Mouse (Mus musculus): ENCODE data around the gene Rfxank. TPM values are rescaled to one million over a fixed set of nuclear protein-coding genes. Genes with fewer than 3 reads are reported as not detected.
A peak's percentile ranks its signal among the peaks of the same experiment; 100 is the strongest.

Rfxank gene
- total RNA-seq (2017) = 6.8 and 22.8 TPM in 2 replicates

DNA sequence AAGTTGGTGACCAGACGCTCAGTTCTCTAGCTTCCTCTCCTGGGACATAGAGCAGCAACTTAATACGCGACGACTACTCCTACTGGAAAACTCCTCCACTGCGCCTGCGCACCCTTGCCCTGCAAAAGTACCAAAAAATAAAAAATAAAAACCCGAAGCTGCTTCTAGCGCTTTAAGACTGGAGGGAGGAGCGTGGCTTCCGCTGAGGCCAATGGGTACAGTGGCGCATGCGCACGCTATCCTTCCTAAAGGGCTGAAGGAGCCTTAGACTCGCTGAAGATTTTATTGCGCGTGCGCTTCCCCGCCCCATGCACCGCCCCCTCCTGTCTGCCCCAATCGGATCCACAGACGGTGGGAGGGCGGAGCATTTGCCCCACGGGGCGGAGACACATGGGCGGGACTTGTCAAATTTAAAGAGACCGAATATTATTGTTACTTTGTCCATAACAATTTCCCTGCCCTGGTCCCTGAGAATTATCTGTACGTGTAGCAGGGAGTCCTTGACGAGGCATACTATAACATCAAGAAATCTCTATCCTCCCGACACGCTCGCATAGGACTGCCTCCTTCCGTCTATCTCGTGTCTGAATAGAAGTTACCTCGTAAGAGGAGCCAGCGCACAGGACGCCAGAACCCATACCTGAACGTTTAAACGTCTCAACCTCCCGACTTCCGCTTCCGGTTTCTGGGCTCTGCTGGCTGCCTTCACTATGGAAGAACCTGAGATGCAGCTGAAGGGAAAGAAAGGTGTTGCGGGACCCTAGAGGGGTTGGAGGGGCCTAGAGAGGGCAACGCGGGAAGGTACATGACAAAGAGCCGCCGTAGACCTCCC is at the start of gene Rfxank, which contains the start of the genes Borcs8 and Mef2b:
Rfxank (minus strand) TSS at position 129 of the 832 bp plus-strand sequence.
Borcs8 (plus strand) TSS at position 474 of the 832 bp plus-strand sequence.
Mef2b (plus strand) TSS at position 686 of the 832 bp plus-strand sequence.
- ATAC-seq (replicated peaks in 1 of 2; ENCODE audit: insufficient read depth in 1 of 2, low FRiP score in 2 of 2, low TSS enrichment in 1 of 2, low read depth in 1 of 2, poor library complexity in 2 of 2, severe bottlenecking in 2 of 2) = peak; percentile 97 to 98

DNA sequence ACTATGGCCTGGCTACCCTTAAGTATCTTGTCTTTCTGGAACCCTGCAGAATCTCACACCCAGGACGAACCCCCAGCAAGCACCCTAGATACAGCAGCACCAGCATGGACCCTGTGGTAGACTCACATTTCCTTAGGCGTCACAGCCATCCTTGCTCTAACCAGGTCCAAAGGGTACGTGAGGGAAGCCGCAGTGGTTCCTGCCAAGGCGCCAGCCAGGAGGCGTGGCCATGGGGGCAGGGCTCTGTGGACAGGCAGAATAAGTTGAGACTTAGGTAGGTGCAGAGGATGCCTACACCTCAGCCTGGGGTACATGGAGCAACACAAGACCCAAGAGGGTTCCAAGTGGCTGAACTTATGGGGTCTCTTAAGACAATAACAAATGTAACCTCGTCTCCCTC is 49.8 kb upstream of the Rfxank start:
- ATAC-seq (replicated peaks in 1 of 2; ENCODE audit: insufficient read depth in 1 of 2, low FRiP score in 2 of 2, low TSS enrichment in 1 of 2, low read depth in 1 of 2, poor library complexity in 2 of 2, severe bottlenecking in 2 of 2) = no peak

DNA sequence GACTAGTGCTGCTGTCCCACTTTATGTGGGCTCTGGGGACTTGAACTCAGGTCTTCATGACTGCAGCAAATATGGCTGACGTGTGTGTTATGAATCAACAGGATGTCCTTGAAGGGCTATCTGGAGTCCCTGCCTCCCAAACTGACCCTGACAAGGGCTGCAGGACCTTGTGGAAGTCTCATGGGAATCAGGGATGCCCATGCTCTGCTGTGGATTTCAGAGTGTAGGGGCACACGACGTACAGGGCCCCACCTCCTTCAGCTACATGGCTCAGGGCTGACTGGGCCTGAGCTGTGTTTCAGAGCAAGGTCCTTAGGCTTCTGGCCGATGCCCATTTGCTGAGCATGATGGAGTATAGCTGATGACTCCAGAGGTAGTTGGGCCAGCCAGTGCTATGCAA is 44.2 kb upstream of the Rfxank start:
- no peak for ATAC-seq (replicated peaks in 1 of 2; ENCODE audit: insufficient read depth in 1 of 2, low FRiP score in 2 of 2, low TSS enrichment in 1 of 2, low read depth in 1 of 2, poor library complexity in 2 of 2, severe bottlenecking in 2 of 2)

DNA sequence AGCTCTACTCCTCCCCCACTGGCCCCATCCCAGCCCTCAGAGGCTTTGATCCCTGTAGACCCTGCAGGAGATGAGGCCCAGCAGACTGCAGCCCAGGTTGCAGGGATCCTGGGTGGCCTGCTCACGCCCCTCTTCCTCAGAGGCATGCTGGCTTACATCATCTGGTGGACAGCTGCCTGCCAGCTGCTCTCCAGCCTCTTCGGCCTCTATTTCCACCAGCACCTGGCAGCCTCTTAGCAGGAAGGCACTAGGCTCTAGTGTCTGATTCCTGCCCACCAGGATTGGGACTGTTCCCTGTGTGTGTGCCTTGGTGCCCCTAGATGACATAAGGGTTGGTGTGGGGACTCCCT is 42.9 kb upstream of the Rfxank start:
- no peak for ATAC-seq (replicated peaks in 1 of 2; ENCODE audit: insufficient read depth in 1 of 2, low FRiP score in 2 of 2, low TSS enrichment in 1 of 2, low read depth in 1 of 2, poor library complexity in 2 of 2, severe bottlenecking in 2 of 2)

DNA sequence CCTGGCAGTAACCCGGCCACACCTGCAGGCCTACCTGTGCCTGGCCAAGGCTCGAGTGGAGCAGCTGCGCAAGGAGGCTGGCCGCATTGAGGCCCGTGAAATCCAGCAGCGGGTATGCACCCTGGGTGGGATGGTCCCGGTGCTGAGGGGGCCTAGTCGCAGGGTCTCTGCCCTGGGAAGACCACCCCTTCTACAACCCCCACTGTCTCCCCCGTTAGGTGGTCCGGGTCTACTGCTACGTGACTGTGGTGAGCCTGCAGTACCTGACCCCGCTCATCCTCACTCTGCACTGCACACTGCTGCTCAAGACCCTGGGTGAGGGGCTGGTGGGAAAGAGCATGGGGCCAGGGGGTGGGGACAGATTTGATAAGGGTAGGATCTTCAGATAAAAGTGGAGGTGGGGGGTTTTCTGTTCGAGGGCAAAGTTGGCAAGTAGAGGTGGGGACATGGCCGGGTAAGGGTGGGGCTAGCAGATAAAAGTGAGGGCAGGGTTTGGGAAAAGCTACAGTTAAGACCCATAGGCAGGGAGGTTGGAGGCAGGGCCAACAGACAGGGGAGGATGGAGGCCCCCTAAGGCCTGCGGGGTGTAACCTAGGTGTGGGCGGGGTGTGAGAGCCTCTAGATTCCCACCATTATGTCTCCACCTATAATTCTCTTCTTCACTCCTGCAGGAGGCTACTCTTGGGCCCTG is 42.4 kb upstream of the Rfxank start:
- no peak for ATAC-seq (replicated peaks in 1 of 2; ENCODE audit: insufficient read depth in 1 of 2, low FRiP score in 2 of 2, low TSS enrichment in 1 of 2, low read depth in 1 of 2, poor library complexity in 2 of 2, severe bottlenecking in 2 of 2)

DNA sequence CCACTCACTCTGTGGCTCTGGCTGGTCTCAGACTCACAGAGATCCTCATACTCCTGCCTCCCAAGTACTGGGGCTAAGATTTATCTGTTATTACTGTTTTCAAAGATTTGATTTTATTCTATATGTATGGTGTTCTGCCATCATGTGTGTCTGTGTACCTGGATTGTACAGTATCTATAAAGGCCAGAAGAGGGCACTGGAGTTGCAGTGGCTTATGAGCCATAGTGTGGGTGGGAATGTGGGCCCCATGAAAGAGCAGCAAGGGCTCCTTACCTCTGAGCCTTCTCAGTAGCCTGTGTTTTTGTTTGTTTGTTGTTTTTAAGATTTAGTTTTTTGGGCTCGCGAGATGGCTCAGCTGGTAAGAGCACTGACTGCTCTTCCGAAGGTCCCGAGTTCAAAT is 40.1 kb upstream of the Rfxank start:
- no peak; a peak in 1 of 4 replicates for ATAC-seq (replicated peaks in 1 of 2; ENCODE audit: insufficient read depth in 1 of 2, low FRiP score in 2 of 2, low TSS enrichment in 1 of 2, low read depth in 1 of 2, poor library complexity in 2 of 2, severe bottlenecking in 2 of 2)

DNA sequence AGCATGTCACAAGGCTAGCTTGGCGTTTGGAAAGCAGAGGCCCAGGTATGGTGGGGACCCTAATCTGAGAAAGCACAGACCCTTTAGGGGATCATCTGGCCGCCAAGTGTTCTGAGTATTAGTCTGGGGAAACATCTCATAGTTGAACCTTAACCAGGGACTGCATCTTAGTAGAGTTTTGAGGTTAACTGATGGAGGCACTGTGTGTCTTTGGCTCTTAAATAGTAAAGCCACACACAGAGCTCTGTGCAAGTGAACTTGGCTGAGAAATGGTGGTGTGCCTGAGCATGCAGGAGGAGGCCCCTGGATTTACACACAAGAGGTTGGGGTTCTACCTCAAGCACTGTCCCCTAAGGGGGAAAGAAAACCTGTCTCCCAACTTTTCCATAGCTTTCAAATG is 39.3 kb upstream of the Rfxank start:
- no peak for ATAC-seq (replicated peaks in 1 of 2; ENCODE audit: insufficient read depth in 1 of 2, low FRiP score in 2 of 2, low TSS enrichment in 1 of 2, low read depth in 1 of 2, poor library complexity in 2 of 2, severe bottlenecking in 2 of 2)

DNA sequence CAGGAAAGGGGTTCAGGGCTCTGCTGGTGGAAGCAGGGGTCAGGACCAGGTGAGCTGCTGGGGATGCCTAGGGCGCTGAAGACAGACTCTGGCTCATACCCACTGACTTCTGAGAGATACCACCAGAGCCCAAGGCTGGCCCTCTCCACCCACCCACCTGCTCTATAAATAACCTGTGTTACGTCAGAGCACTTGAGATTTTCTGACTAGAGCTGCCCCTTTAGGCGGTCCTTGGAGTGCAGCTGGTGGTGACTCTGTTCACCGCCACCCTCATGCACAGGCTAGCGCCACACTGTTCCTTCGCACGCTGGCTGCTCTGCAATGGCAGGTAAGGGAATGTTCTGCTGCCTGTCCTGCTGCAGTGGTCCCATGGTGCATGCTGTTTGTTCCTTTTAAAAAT is 35.1 kb upstream of the Rfxank start:
- no peak for ATAC-seq (replicated peaks in 1 of 2; ENCODE audit: insufficient read depth in 1 of 2, low FRiP score in 2 of 2, low TSS enrichment in 1 of 2, low read depth in 1 of 2, poor library complexity in 2 of 2, severe bottlenecking in 2 of 2)

DNA sequence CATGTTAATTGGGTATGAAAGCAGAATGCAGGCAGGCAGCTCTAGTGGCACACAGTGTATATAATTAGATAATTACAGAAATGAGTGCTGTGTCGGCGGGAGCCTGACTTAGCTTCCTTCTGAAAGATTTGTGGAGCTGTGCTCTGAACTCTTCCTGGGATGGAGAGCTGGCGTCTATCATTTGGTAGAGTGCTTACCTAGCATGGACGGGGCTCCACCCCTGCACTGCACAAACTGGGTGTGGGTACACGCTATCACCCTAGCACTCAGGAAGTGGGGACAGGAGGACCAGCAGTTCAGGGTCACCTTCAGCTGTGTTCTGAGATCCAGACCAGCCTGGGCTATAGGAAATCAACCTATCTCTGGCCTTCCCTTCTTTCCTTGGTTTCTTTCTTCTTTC is 34.4 kb upstream of the Rfxank start:
- ATAC-seq (replicated peaks in 1 of 2; ENCODE audit: insufficient read depth in 1 of 2, low FRiP score in 2 of 2, low TSS enrichment in 1 of 2, low read depth in 1 of 2, poor library complexity in 2 of 2, severe bottlenecking in 2 of 2) = no peak

DNA sequence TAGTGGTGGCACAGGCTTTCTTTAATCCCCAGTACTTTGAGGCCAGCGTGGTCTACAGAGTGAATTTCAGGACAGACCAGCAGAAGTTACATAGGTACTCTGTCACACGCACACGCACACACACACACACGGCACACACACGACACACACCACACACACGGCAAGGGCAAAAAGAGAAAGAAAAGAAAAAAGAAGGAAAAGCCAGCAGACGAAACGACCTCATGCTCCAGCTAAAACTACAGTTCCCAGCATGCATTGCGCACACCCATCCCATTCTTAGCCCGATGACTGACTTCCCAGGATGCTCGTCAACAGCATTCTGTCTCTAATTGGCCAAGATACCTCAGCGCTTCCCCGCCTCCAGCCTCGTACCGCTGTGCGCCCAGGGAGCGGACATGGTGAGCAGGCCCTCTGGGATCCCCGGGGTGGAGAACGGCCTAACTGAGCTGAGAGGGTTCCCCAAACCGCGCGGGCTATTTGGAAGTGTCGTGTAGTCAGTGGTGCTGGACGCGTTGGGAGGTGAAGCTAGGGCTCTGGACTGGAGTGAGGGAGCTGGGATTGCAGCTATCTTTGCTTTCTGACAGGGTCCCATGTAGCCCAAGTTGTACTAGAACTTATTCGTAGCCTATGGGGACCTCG is 33.2 kb upstream of the Rfxank start, which contains the start of gene Tmem161a:
Tmem161a (plus strand) TSS at position 314 of the 639 bp plus-strand sequence.
- ATAC-seq (replicated peaks in 1 of 2; ENCODE audit: insufficient read depth in 1 of 2, low FRiP score in 2 of 2, low TSS enrichment in 1 of 2, low read depth in 1 of 2, poor library complexity in 2 of 2, severe bottlenecking in 2 of 2) = peak; percentile 99 to 100

DNA sequence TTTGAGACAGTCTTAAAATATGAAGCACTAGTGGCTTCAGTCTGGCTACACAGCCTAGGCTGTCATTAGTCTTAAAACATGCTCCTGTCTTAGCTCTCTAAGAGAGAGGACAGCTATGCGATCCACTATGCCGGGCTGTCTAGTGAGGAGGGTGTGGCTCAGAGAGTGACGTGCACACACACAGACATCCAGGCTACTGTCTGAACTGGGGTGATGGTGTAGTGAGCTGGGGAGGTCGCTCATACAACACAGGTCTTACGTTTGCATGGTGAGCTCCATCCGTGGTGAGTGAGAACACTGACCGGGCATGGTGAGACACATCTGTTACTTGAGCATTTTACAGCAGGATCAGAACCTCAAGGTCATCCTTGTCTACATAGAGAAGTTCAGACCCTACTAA is 32.3 kb upstream of the Rfxank start:
- no peak for ATAC-seq (replicated peaks in 1 of 2; ENCODE audit: insufficient read depth in 1 of 2, low FRiP score in 2 of 2, low TSS enrichment in 1 of 2, low read depth in 1 of 2, poor library complexity in 2 of 2, severe bottlenecking in 2 of 2)

DNA sequence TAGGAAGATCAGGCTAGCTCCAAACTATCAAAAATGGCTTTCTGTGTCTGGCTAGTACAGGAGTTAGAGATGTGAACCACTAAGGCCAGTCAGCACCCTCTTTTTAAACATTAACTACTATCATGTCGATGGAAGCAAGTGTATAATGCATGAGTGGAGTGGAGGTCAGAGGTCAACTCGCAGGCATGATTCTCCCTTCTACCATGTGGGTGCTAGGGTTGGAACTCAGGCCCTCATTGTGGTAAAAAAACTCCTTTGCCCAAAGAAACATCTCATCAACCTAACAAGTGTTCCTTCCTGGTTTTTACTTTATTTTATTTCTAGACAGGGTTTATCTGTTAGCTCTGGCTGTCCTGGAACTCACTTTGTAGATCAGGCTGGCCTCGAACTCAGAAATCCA is 31.8 kb upstream of the Rfxank start:
- no peak for ATAC-seq (replicated peaks in 1 of 2; ENCODE audit: insufficient read depth in 1 of 2, low FRiP score in 2 of 2, low TSS enrichment in 1 of 2, low read depth in 1 of 2, poor library complexity in 2 of 2, severe bottlenecking in 2 of 2)

DNA sequence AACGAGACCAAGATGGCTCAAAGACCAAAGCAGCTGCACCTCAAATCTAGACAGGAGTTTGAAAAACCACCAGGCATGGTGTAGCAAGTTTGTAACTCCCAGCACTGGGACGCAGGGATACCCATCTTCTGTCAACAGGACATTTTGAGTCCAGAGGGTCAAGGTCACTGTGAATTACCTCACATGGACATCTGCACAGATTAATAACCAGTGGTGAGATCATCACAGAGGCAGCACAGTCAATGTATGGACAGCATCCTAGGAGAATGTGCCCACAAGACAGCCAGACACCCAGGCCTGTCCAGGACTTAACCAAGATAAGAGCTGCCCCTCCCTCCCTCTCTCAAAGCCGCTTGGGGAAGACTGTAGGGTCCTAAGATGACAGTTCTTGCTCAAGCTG is 31.2 kb upstream of the Rfxank start:
- ATAC-seq (replicated peaks in 1 of 2; ENCODE audit: insufficient read depth in 1 of 2, low FRiP score in 2 of 2, low TSS enrichment in 1 of 2, low read depth in 1 of 2, poor library complexity in 2 of 2, severe bottlenecking in 2 of 2) = no peak

DNA sequence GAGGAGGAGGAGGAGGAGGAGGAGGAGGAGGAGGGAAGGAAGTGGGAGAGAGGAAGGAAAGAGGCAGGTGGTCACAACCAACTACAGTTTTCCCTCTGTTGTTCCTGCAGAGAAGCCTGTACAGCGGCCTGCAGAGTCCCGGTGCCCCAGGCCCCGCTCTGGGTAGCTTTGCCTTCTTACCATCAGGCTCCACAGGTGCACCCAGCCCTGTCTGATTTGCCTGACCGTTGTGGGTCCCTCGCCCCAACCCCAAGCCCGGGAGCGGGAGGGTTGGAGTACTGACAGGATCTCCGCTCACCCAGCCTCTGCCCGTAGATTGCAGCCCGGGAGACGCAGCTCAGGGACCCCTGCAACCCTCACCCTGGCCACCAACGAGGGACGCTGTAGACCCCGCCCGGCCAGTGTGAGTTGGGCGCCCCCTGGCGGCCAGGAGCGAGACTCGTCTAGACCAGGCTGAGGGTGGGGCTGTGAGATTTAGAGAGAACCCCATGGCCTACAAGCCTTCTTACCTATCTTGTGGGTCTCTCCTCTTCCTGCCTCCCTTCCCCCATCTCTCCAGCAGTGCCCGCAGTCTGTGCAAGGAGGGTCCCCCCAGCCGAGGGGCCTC is 27.7 kb upstream of the Rfxank start:
- peak; percentile 76 to 83 for ATAC-seq (replicated peaks in 1 of 2; ENCODE audit: insufficient read depth in 1 of 2, low FRiP score in 2 of 2, low TSS enrichment in 1 of 2, low read depth in 1 of 2, poor library complexity in 2 of 2, severe bottlenecking in 2 of 2)

DNA sequence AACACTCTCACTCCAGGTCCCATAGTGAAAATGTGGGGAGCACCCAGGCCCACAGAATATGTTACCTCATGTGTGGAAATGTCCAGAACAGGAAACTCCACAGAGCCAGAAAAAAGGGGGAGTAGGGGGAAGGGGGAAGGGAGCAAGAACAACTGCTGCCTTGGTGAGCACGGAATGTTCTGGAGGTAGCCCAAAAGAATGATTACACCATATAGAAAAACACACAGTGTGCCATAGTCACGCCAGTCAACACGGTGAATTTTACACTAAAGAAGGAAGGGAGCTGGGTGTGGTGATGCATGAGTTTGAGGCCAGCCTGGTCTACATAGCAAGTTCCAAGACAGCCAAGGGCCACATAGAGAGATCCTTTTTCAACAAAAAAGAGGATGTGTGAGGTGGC is 24.4 kb upstream of the Rfxank start:
- no peak for ATAC-seq (replicated peaks in 1 of 2; ENCODE audit: insufficient read depth in 1 of 2, low FRiP score in 2 of 2, low TSS enrichment in 1 of 2, low read depth in 1 of 2, poor library complexity in 2 of 2, severe bottlenecking in 2 of 2)

DNA sequence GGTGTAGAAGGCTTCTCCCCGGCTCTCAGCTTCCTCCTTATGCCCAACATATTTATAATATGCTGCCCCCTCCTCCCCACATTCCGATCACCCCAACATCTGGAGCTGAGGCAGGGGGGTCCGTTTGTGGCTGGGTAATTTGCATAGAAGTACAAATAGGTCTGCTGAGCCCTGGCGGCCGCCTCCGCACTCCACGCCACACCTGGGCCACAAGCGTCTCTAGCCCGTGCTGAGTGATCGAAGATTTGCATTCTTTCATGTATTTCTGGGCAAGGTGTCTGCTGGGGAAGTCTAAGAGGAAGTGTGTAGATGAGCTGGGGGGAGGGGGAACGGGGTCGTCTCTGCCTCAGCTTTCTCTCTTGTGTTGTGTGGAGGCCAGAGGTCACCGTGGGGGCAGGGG is 21.1 kb upstream of the Rfxank start:
- ATAC-seq (replicated peaks in 1 of 2; ENCODE audit: insufficient read depth in 1 of 2, low FRiP score in 2 of 2, low TSS enrichment in 1 of 2, low read depth in 1 of 2, poor library complexity in 2 of 2, severe bottlenecking in 2 of 2) = no peak

DNA sequence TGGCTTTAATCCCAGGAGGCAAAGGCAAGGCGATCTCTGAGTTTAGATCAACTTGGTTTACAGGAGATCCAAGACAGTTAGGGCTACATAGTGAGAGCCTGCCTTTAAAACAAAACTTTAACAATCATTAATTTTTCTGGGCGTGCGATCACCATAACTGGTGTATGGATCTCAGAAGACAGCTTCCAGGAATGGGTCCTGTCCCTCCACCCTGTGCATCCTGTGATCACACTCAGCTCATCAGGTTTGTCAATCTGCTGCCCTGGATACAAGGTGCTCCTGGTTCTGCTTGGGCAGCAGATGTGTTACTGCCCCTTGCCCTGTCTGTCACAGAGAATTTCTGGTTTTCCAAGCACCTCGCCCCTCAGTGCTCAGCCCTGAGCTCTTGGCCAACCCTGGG is 20.3 kb upstream of the Rfxank start:
- ATAC-seq (replicated peaks in 1 of 2; ENCODE audit: insufficient read depth in 1 of 2, low FRiP score in 2 of 2, low TSS enrichment in 1 of 2, low read depth in 1 of 2, poor library complexity in 2 of 2, severe bottlenecking in 2 of 2) = no peak
